Mouse (Mus musculus): ENCODE measurements around the gene Epn2. TPM values are rescaled to one million over a fixed set of nuclear protein-coding genes. Genes with fewer than 3 reads are reported as not detected.

The Epn2 gene
- 2.0 and 2.8 TPM in 2 replicates for polyA plus RNA-seq (2015; fragmentation: Nextera tagmentation; extraction: Ambion mirVana)

- H3K4me3 ChIP-seq (ENCODE audit: low read depth, low read length) = peak within 1 kb of the TSS; percentile 61
- H3K27ac ChIP-seq (ENCODE audit: low read length) = 0 out of 2 replicates have a peak within 1 kb of the TSS, but pooled peaks have one; percentile 44
- WGBS (ENCODE audit: insufficient replicate concordance) = under 1% methylated on average over 81 of the region's 93 CpGs
- peak within 1 kb of the TSS; percentile 55 for H3K9ac ChIP-seq (ENCODE audit: low read depth, low read length)
- H3K4me2 ChIP-seq (ENCODE audit: low read depth, low read length) = peak within 1 kb of the TSS; percentile 67
- ATAC-seq (ENCODE audit: low read depth) = peak; percentile 90
- peaks cover 29% of the 10 kb centered on the region for H3K27me3 ChIP-seq (ENCODE audit: control insufficient read depth, insufficient read depth, low read depth, low read length)
- no peaks in the 10 kb centered on the region for H3K36me3 ChIP-seq (ENCODE audit: control insufficient read depth, insufficient read depth)
- H3K9me3 ChIP-seq (replicated peaks; ENCODE audit: control insufficient read depth, low read length) = no peaks in the 10 kb centered on the region
- H3K4me1 ChIP-seq (ENCODE audit: control insufficient read depth, low read depth, low read length) = peaks cover 4% of the 10 kb centered on the region; the same call in 1 of the 2 replicates
Measured at GRCm38 (mm10) chr11:61578983-61579877, at the start of gene Epn2. Gene Epn2, minus strand, starts transcription at chr11:61579687.

GRCm38 (mm10) chr11:61626509-61626908, 47.0 kb upstream of the Epn2 start:
- WGBS (ENCODE audit: insufficient replicate concordance) = 71% methylated on average over 1 of the region's 1 CpGs
- H3K27ac ChIP-seq (ENCODE audit: low read length) = no peak overlapping the region

GRCm38 (mm10) chr11:61625136-61625535, 45.6 kb upstream of the Epn2 start:
- peaks cover 7% of the 10 kb centered on the region; the same call in 1 of the 2 replicates for H3K27me3 ChIP-seq (ENCODE audit: control insufficient read depth, insufficient read depth, low read depth, low read length)
- no peaks in the 10 kb centered on the region for H3K9me3 ChIP-seq (replicated peaks; ENCODE audit: control insufficient read depth, low read length)
- no peaks in the 10 kb centered on the region for H3K4me1 ChIP-seq (ENCODE audit: control insufficient read depth, low read depth, low read length)
- H3K27ac ChIP-seq (ENCODE audit: low read length) = no peak overlapping the region
- H3K36me3 ChIP-seq (ENCODE audit: control insufficient read depth, insufficient read depth) = no peaks in the 10 kb centered on the region
- 55% methylated on average over 7 of the region's 7 CpGs for WGBS (ENCODE audit: insufficient replicate concordance)
- H3K4me2 ChIP-seq (ENCODE audit: low read depth, low read length) = no peak overlapping the region
- H3K9ac ChIP-seq (ENCODE audit: low read depth, low read length) = no peak overlapping the region
- no peak overlapping the region for H3K4me3 ChIP-seq (ENCODE audit: low read depth, low read length)
- no peak for ATAC-seq (ENCODE audit: low read depth)

More at GRCm38 (mm10) chr11:61626509-61626908, 47.0 kb upstream of the Epn2 start:
- Histone ChIP-seq H3K9ac (ENCODE audit: low read depth, low read length) (no peak overlapping the region), H3K9me3 (replicated peaks; ENCODE audit: control insufficient read depth, low read length) (no peaks in the 10 kb centered on the region), H3K4me3 (ENCODE audit: low read depth, low read length) (no peak overlapping the region), H3K4me2 (ENCODE audit: low read depth, low read length) (no peak overlapping the region), H3K27me3 (ENCODE audit: control insufficient read depth, insufficient read depth, low read depth, low read length) (0 out of 2 replicates have a peak, but pooled peaks cover 1% of the 10 kb centered on the region), H3K4me1 (ENCODE audit: control insufficient read depth, low read depth, low read length) (no peaks in the 10 kb centered on the region), H3K36me3 (ENCODE audit: control insufficient read depth, insufficient read depth) (no peaks in the 10 kb centered on the region)
- no peak for ATAC-seq (ENCODE audit: low read depth)

DNA sequence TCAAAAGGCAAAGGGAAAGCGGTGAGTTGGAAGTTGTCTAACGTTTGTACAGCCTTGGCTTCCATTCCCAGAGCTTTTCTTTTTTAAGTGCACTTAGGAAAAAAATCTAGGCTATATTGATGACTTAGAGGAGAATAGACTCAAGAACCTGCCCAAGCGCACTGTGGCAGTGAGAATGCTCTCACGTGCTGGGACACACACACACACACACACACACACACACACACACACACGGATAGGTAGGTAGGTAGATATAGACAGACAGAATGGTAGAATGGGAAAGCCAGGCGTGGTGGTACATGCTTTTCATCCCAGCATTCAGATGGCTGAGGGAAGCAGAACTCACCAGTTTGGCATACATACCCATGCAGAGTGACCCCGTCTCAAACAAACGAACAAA, 41.3 kb upstream of the Epn2 start:
- Histone ChIP-seq H3K36me3 (ENCODE audit: control insufficient read depth, insufficient read depth) (no peaks in the 10 kb centered on the region), H3K9ac (ENCODE audit: low read depth, low read length) (no peak overlapping the region), H3K27ac (ENCODE audit: low read length) (no peak overlapping the region), H3K27me3 (ENCODE audit: control insufficient read depth, insufficient read depth, low read depth, low read length) (peaks cover 21% of the 10 kb centered on the region), H3K9me3 (replicated peaks; ENCODE audit: control insufficient read depth, low read length) (no peaks in the 10 kb centered on the region), H3K4me1 (ENCODE audit: control insufficient read depth, low read depth, low read length) (no peaks in the 10 kb centered on the region), H3K4me2 (ENCODE audit: low read depth, low read length) (no peak overlapping the region), H3K4me3 (ENCODE audit: low read depth, low read length) (no peak overlapping the region)
- no peak for ATAC-seq (ENCODE audit: low read depth)
- 48% methylated on average over 8 of the region's 8 CpGs for WGBS (ENCODE audit: insufficient replicate concordance)

GRCm38 (mm10) chr11:61620254-61620670, 40.8 kb upstream of the Epn2 start:
- Histone ChIP-seq H3K9me3 (replicated peaks; ENCODE audit: control insufficient read depth, low read length) (no peaks in the 10 kb centered on the region), H3K4me3 (ENCODE audit: low read depth, low read length) (no peak overlapping the region), H3K4me2 (ENCODE audit: low read depth, low read length) (peak overlapping the region; percentile 38; the same call in 1 of the 2 replicates), H3K27ac (ENCODE audit: low read length) (no peak overlapping the region), H3K9ac (ENCODE audit: low read depth, low read length) (no peak overlapping the region), H3K4me1 (ENCODE audit: control insufficient read depth, low read depth, low read length) (no peaks in the 10 kb centered on the region), H3K27me3 (ENCODE audit: control insufficient read depth, insufficient read depth, low read depth, low read length) (peaks cover 26% of the 10 kb centered on the region), H3K36me3 (ENCODE audit: control insufficient read depth, insufficient read depth) (no peaks in the 10 kb centered on the region)
- no peak for ATAC-seq (ENCODE audit: low read depth)
- WGBS (ENCODE audit: insufficient replicate concordance) = 1% methylated on average over 16 of the region's 17 CpGs

DNA sequence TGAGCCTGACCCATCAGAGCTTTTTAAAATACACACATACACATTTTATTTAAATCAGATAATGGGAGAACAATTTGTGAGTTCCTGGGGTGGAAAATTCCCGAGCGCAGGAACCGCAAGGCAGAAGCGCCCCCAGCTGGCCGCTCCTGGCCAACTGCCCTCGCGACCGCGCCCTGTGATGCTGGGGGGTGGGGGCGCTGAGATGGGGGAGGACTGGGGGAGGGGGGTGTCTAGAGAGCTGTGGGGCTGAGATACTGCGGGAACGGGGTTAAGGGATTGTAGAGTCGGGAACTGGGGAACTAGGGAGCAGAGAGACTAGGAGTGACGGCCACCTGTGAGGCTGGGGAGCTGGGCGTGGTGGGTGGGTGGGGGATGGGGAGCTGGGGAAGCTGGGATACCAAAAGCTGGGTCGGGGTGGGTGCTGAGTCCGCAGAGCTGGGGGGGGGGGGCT, 40.3 kb upstream of the Epn2 start:
- Histone ChIP-seq H3K9me3 (replicated peaks; ENCODE audit: control insufficient read depth, low read length) (no peaks in the 10 kb centered on the region), H3K27me3 (ENCODE audit: control insufficient read depth, insufficient read depth, low read depth, low read length) (peaks cover 28% of the 10 kb centered on the region), H3K9ac (ENCODE audit: low read depth, low read length) (no peak overlapping the region), H3K4me3 (ENCODE audit: low read depth, low read length) (no peak overlapping the region), H3K4me2 (ENCODE audit: low read depth, low read length) (peak overlapping the region; percentile 38), H3K36me3 (ENCODE audit: control insufficient read depth, insufficient read depth) (no peaks in the 10 kb centered on the region), H3K4me1 (ENCODE audit: control insufficient read depth, low read depth, low read length) (no peaks in the 10 kb centered on the region), H3K27ac (ENCODE audit: low read length) (no peak overlapping the region)
- WGBS (ENCODE audit: insufficient replicate concordance) = 1% methylated on average over 15 of the region's 17 CpGs
- ATAC-seq (ENCODE audit: low read depth) = no peak

GRCm38 (mm10) chr11:61619356-61619755, 39.9 kb upstream of the Epn2 start:
- Histone ChIP-seq H3K4me1 (ENCODE audit: control insufficient read depth, low read depth, low read length) (no peaks in the 10 kb centered on the region), H3K27ac (ENCODE audit: low read length) (no peak overlapping the region), H3K9me3 (replicated peaks; ENCODE audit: control insufficient read depth, low read length) (no peaks in the 10 kb centered on the region), H3K4me3 (ENCODE audit: low read depth, low read length) (no peak overlapping the region), H3K4me2 (ENCODE audit: low read depth, low read length) (no peak overlapping the region; the same call in 1 of the 2 replicates), H3K36me3 (ENCODE audit: control insufficient read depth, insufficient read depth) (no peaks in the 10 kb centered on the region), H3K27me3 (ENCODE audit: control insufficient read depth, insufficient read depth, low read depth, low read length) (peaks cover 30% of the 10 kb centered on the region), H3K9ac (ENCODE audit: low read depth, low read length) (no peak overlapping the region)
- 14% methylated on average over 6 of the region's 6 CpGs for WGBS (ENCODE audit: insufficient replicate concordance)
- ATAC-seq (ENCODE audit: low read depth) = no peak

DNA sequence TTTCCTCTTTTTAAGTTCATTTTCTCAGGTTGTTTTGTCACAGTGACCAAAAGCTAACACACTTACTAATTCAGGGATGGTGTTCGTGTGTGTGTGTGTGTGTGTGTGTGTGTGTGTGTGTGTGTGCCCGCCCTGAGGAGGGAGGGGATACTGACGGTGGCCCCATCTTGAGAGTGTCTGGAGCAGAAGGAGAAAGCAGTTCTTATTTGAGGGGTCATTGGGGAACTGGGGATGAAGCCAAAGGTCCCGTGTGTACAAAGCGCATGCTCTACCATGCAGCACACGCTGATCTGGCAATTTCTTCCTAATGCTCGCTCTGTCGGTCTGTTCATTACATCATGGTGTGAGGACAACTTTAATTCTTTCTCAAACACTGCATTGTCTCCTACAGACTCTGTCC, 39.1 kb upstream of the Epn2 start:
- 61% methylated on average over 8 of the region's 8 CpGs for WGBS (ENCODE audit: insufficient replicate concordance)
- Histone ChIP-seq H3K4me1 (ENCODE audit: control insufficient read depth, low read depth, low read length) (no peaks in the 10 kb centered on the region), H3K27me3 (ENCODE audit: control insufficient read depth, insufficient read depth, low read depth, low read length) (peaks cover 31% of the 10 kb centered on the region)

GRCm38 (mm10) chr11:61618131-61618530, 38.6 kb upstream of the Epn2 start:
- Histone ChIP-seq H3K27me3 (ENCODE audit: control insufficient read depth, insufficient read depth, low read depth, low read length) (peaks cover 31% of the 10 kb centered on the region), H3K27ac (ENCODE audit: low read length) (no peak overlapping the region), H3K36me3 (ENCODE audit: control insufficient read depth, insufficient read depth) (no peaks in the 10 kb centered on the region), H3K4me3 (ENCODE audit: low read depth, low read length) (no peak overlapping the region), H3K4me2 (ENCODE audit: low read depth, low read length) (no peak overlapping the region), H3K9me3 (replicated peaks; ENCODE audit: control insufficient read depth, low read length) (no peaks in the 10 kb centered on the region), H3K4me1 (ENCODE audit: control insufficient read depth, low read depth, low read length) (no peaks in the 10 kb centered on the region), H3K9ac (ENCODE audit: low read depth, low read length) (no peak overlapping the region)
- WGBS (ENCODE audit: insufficient replicate concordance) = 73% methylated on average over 8 of the region's 8 CpGs
- ATAC-seq (ENCODE audit: low read depth) = no peak

More for the DNA sequence above, 39.1 kb upstream of the Epn2 start:
- Histone ChIP-seq H3K27ac (ENCODE audit: low read length) (no peak overlapping the region), H3K9ac (ENCODE audit: low read depth, low read length) (no peak overlapping the region), H3K9me3 (replicated peaks; ENCODE audit: control insufficient read depth, low read length) (no peaks in the 10 kb centered on the region), H3K4me3 (ENCODE audit: low read depth, low read length) (no peak overlapping the region), H3K36me3 (ENCODE audit: control insufficient read depth, insufficient read depth) (no peaks in the 10 kb centered on the region), H3K4me2 (ENCODE audit: low read depth, low read length) (no peak overlapping the region)
- no peak for ATAC-seq (ENCODE audit: low read depth)
